Mouse (Mus musculus) bone marrow, adult 2 months (tissue): ENCODE data around the gene Sstr3.

ENCODE experiments used
- CTCF ChIP-seq: fragments of 200-500 bp; IDR thresholded peaks from 2 replicates; pipeline ENCODE4 v1.5.1; 2011; ENCODE audit warnings: low read length, control low read depth; ENCODE audit not compliant: control insufficient read depth, insufficient read depth
- POLR2A ChIP-seq: fragments of 200-500 bp; IDR thresholded peaks from 2 replicates; pipeline ENCODE4 v1.6.1; 2011; ENCODE audit warnings: low read depth, mild to moderate bottlenecking, control low read depth, low read length, borderline replicate concordance; ENCODE audit not compliant: control insufficient read depth

DNA sequence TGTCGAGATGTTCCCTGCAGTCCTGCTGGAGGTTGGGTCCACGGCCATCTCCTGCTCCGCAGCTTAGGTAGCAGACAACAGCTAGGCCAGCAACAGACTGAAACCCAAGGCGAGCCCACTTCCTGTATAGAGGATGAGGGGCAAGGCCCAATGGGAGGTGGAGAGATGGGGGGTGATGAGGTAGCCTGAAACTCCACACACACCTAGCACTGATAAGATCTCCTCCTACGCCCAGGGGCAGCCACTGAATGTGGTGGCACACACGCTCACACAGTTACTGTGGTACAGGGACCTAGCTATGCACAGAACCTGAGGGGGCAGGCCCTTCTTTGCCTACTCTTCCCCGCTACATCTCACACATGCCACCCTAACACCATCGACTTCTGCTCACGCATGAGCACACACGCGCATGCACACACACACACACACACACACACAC lies 49.5 kb downstream of the Sstr3 start, which contains the start of gene Il2rb:
- no peak for TF ChIP-seq CTCF
- TF ChIP-seq POLR2A, result no peak
